Mouse (Mus musculus) forebrain, embryonic 16.5 days (tissue): ENCODE measurements at regions not wholly inside any gene's neighbourhood (a gene's known extent, or its start where the extent isn't known, plus 50 kb on each side); places are given as distances from the start of the nearest gene placed in this dataset.

Source experiments
- ATAC-seq: fragments of 200-750 bp; cut with Nextera tagmentation; 2 replicates; pipeline ENCODE4 v1.8.0; 2017; ENCODE audit warnings: mild to moderate bottlenecking, moderate library complexity
- H3K27ac ChIP-seq: fragments of 300-500 bp; sonication (generic); 2 replicates; pipeline ENCODE4 v1.5.1; 2014; ENCODE audit warnings: low read length, control low read depth
- H3K27me3 ChIP-seq: fragments of 300-500 bp; sonication (generic); replicated peaks from 2 replicates; pipeline ENCODE4 v1.6.1; 2014; ENCODE audit warnings: low read length; ENCODE audit not compliant: control insufficient read depth, insufficient read depth
- H3K36me3 ChIP-seq: fragments of 300-500 bp; sonication (generic); 2 replicates; pipeline ENCODE4 v1.6.1; 2014; ENCODE audit not compliant: control insufficient read depth, insufficient read depth
- H3K4me1 ChIP-seq: fragments of 300-500 bp; sonication (generic); replicated peaks from 2 replicates; pipeline ENCODE4 v1.6.1; 2014; ENCODE audit warnings: low read length; ENCODE audit not compliant: control insufficient read depth, insufficient read depth
- H3K4me2 ChIP-seq: fragments of 300-500 bp; sonication (generic); 2 replicates; pipeline ENCODE4 v1.6.1; 2014; ENCODE audit warnings: mild to moderate bottlenecking, low read length, control low read depth
- H3K4me3 ChIP-seq: fragments of 300-500 bp; sonication (generic); replicated peaks from 2 replicates; pipeline ENCODE4 v1.5.1; 2014; ENCODE audit warnings: mild to moderate bottlenecking, low read length, control low read depth
- H3K9ac ChIP-seq: fragments of 300-500 bp; sonication (generic); replicated peaks from 2 replicates; pipeline ENCODE4 v1.6.1; 2014; ENCODE audit warnings: low read depth, low read length, control low read depth
- H3K9me3 ChIP-seq: fragments of 300-500 bp; sonication (generic); 2 replicates; pipeline ENCODE4 v1.6.1; 2016; ENCODE audit warnings: low read length; ENCODE audit not compliant: control insufficient read depth
- WGBS: fragments of 180-500 bp; shearing (Covaris S2); extraction: QIAGEN DNeasy Blood & Tissue Kit; methylation state at CpG from one replicate; pipeline ENCODE4 v1.1.7; 2014; 5-methylcytosine and 5-hydroxymethylcytosine counted together

GRCm38 (mm10) chr9:63069919-63070318, 78.8 kb downstream of the Skor1 start:
- H3K27ac ChIP-seq, result no peak overlapping the region
- peaks cover 2% of the 10 kb centered on the region; the same call in 1 of the 2 replicates for H3K4me1 ChIP-seq
- H3K4me3 ChIP-seq, result no peak overlapping the region
- WGBS, result 72% methylated on average over 6 of the region's 6 CpGs
- H3K36me3 ChIP-seq, result no peaks in the 10 kb centered on the region
- ATAC-seq, result 0 out of 2 replicates have a peak, but pooled peaks have one; percentile 20
- H3K4me2 ChIP-seq, result no peak overlapping the region
- H3K27me3 ChIP-seq, result no peaks in the 10 kb centered on the region
- no peak overlapping the region for H3K9ac ChIP-seq
- H3K9me3 ChIP-seq, result no peaks in the 10 kb centered on the region

GRCm38 (mm10) chr9:63067054-63067406, 79.3 kb upstream of the Pias1 start:
- Histone ChIP-seq H3K36me3 (no peaks in the 10 kb centered on the region), H3K27ac (no peak overlapping the region), H3K4me1 (peaks cover 2% of the 10 kb centered on the region; the same call in 1 of the 2 replicates), H3K4me2 (no peak overlapping the region), H3K27me3 (no peaks in the 10 kb centered on the region), H3K9ac (no peak overlapping the region), H3K4me3 (no peak overlapping the region), H3K9me3 (peaks cover 9% of the 10 kb centered on the region; the same call in 1 of the 2 replicates)
- 80% methylated on average over 2 of the region's 2 CpGs for WGBS
- ATAC-seq, result no peak

GRCm38 (mm10) chr9:63066384-63067053, 78.8 kb upstream of the Pias1 start:
- Histone ChIP-seq H3K4me2 (no peak overlapping the region), H3K4me1 (peaks cover 2% of the 10 kb centered on the region; the same call in 1 of the 2 replicates), H3K27me3 (no peaks in the 10 kb centered on the region), H3K4me3 (no peak overlapping the region), H3K27ac (no peak overlapping the region), H3K9ac (no peak overlapping the region), H3K9me3 (peaks cover 9% of the 10 kb centered on the region; the same call in 1 of the 2 replicates), H3K36me3 (no peaks in the 10 kb centered on the region)
- ATAC-seq, result no peak
- WGBS, result 82% methylated on average over 10 of the region's 10 CpGs

- H3K9me3 ChIP-seq, result peaks cover 9% of the 10 kb centered on the region; the same call in 1 of the 2 replicates
- peaks cover 11% of the 10 kb centered on the region for H3K4me1 ChIP-seq
- H3K27me3 ChIP-seq, result no peaks in the 10 kb centered on the region
- no peak overlapping the region for H3K4me3 ChIP-seq
- no peak overlapping the region for H3K27ac ChIP-seq
- H3K4me2 ChIP-seq, result no peak overlapping the region
- H3K9ac ChIP-seq, result no peak overlapping the region
- H3K36me3 ChIP-seq, result no peaks in the 10 kb centered on the region
- 99% methylated on average over 2 of the region's 2 CpGs for WGBS
- no peak for ATAC-seq
Observed at GRCm38 (mm10) chr9:63063525-63063924, 75.8 kb upstream of the Pias1 start.

- Histone ChIP-seq H3K27ac (no peak overlapping the region), H3K9me3 (peaks cover 9% of the 10 kb centered on the region; the same call in 1 of the 2 replicates), H3K4me1 (peaks cover 13% of the 10 kb centered on the region), H3K4me2 (no peak overlapping the region), H3K36me3 (no peaks in the 10 kb centered on the region), H3K4me3 (no peak overlapping the region), H3K9ac (no peak overlapping the region), H3K27me3 (no peaks in the 10 kb centered on the region)
- 85% methylated on average over 5 of the region's 5 CpGs for WGBS
- no peak for ATAC-seq
Observed at GRCm38 (mm10) chr9:63060740-63061139, 73.0 kb upstream of the Pias1 start.

GRCm38 (mm10) chr9:63059234-63059842, 71.6 kb upstream of the Pias1 start:
- Histone ChIP-seq H3K4me3 (peak overlapping the region; percentile 20), H3K36me3 (no peaks in the 10 kb centered on the region), H3K27me3 (no peaks in the 10 kb centered on the region), H3K4me1 (peaks cover 13% of the 10 kb centered on the region), H3K9ac (peak overlapping the region; percentile 37), H3K4me2 (peak overlapping the region; percentile 36), H3K9me3 (peaks cover 9% of the 10 kb centered on the region; the same call in 1 of the 2 replicates), H3K27ac (peak overlapping the region; percentile 30; the same call in 1 of the 2 replicates)
- peak; percentile 91 for ATAC-seq
- WGBS, result under 1% methylated on average over 10 of the region's 10 CpGs

- ATAC-seq, result no peak
- Histone ChIP-seq H3K9me3 (peaks cover 9% of the 10 kb centered on the region; the same call in 1 of the 2 replicates), H3K36me3 (no peaks in the 10 kb centered on the region), H3K4me1 (peaks cover 13% of the 10 kb centered on the region), H3K4me3 (peak overlapping the region; percentile 20), H3K9ac (peak overlapping the region; percentile 37), H3K27ac (no peak overlapping the region; the same call in 1 of the 2 replicates), H3K4me2 (peak overlapping the region; percentile 36), H3K27me3 (no peaks in the 10 kb centered on the region)
- 17% methylated on average over 16 of the region's 16 CpGs for WGBS
Observed at GRCm38 (mm10) chr9:63058506-63059233, 70.9 kb upstream of the Pias1 start.

GRCm38 (mm10) chr9:63056695-63057349, 69.1 kb upstream of the Pias1 start:
- no peak overlapping the region for H3K27ac ChIP-seq
- WGBS, result 69% methylated on average over 9 of the region's 9 CpGs
- H3K4me1 ChIP-seq, result peaks cover 13% of the 10 kb centered on the region
- no peak for ATAC-seq
- H3K9ac ChIP-seq, result no peak overlapping the region
- H3K4me2 ChIP-seq, result no peak overlapping the region
- H3K27me3 ChIP-seq, result no peaks in the 10 kb centered on the region
- H3K9me3 ChIP-seq, result no peaks in the 10 kb centered on the region
- no peak overlapping the region for H3K4me3 ChIP-seq
- no peaks in the 10 kb centered on the region for H3K36me3 ChIP-seq

- H3K4me3 ChIP-seq, result no peak overlapping the region
- 58% methylated on average over 4 of the region's 4 CpGs for WGBS
- ATAC-seq, result no peak
Observed at GRCm38 (mm10) chr9:63052181-63052580, 64.5 kb upstream of the Pias1 start.

More at GRCm38 (mm10) chr9:63052181-63052580, 64.5 kb upstream of the Pias1 start:
- Histone ChIP-seq H3K36me3 (no peaks in the 10 kb centered on the region), H3K27me3 (no peaks in the 10 kb centered on the region), H3K4me1 (no peaks in the 10 kb centered on the region), H3K9ac (no peak overlapping the region), H3K9me3 (no peaks in the 10 kb centered on the region), H3K27ac (no peak overlapping the region), H3K4me2 (no peak overlapping the region)
